Mouse (Mus musculus): ENCODE results near the gene Fam120b.

Gene Fam120b

DNA sequence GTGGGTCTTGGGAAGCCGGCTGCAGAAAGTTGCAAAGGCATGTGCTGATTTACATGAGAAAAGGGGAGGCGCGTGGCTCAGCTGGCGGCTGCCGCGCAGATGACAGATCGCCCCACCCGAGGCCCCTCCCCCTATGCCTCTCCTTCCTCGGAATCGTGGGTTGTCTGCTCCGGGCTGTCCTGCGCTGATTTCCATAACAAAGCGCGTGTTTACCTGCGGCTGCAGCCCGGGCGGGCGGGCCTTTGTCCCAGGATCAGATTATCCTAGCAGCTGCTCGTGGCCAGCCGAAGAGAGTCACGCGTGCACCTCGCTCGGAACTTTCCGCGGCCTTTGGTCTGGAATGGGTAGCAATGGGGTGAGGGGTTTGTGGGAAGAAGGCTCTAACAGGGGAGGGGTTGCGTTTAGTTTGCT, 15.4 kb upstream of the Fam120b start:
- DNase-seq: peak; percentile 47

DNA sequence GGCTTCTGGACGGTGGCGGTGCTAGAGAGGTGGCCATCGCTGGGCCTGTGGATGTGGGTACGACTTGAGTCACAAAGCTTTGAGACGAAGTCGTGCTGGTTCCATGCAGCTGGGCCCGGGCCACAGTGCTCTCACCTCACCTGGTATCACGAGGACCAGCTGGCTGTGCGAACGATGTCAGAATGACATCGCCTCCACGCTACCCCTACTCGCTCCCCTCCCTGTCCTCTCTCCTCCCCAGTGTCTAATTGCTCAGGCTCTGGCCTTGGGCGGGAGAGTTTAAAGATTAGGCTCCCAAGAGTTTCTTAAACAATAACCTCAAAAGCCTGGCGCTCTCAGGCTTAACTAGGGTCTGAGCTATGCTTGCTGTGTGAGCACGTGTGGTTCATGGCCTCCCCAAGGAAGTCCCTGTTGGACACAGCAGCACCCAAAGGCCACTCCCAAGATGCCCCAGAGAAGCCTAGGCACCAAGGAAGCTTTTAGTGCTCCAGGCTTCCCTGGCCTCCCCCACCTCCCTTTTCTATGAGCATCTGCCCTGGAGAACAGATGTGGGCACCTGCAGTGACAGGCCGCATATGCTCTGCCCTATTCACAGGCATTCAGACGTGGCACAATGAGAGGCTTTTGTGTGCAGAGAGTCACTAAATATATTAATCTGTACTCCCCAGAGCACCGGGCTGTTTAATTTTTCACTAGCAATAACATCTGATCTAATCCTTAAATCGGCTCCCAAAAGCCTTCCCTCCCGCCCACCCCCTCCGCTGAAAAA, 14.7 kb upstream of the Fam120b start:
- no peak for DNase-seq

DNA sequence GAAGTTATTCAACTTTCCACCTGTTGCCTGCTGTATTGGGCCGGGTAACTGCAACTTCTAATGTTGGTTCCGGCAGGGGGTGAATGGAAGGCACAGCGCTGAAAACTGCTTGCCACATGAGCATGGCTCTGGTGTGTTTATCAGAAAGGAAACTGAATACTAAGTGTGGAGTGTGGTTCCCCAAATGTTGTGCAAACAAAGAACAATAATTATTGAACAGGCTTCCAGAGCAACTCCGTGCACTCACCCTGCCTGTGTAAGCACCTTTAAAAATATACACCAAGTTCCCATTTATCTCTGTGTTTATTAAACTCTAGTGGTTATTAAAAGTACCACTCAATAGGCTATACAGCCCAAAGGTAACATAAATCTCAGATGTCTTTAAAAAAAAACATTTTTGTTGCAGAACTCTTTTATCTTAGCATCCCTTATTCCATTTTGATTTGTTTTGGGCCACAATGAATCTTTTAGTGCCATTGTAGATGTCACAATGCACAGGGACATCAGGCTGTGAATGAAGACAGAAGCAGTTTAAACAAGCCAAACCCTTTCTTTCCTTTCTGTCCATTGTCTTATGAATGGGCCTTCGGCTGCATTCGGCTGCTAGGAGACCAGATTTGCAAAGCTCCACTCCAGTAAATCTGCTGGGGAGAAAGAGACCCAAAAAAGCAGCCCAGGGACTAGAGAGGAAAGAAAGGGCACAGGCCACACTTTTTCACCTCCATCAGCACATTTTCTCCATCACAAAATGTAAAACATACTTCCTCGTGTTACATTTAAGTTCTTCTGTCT, 13.9 kb upstream of the Fam120b start:
- DNase-seq: no peak

DNA sequence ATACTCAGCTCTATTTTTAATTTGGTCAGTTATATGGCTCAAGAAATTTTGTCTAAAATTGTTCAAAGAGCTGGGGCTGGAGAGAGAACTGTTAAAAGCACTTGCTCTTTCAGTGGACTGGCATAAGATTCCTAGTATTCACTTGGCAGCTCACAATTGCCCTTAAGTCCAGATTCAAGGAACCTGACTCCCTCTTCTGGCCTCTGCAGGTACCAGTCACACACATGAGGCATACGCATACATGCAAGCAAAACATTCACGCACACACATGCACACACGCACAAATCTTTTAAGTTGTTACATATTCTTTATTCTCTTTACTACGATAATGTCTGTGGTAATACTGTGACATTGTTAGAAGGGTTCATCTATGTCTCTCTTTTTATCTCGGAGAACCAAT, 12.6 kb upstream of the Fam120b start:
- DNase-seq: no peak

DNA sequence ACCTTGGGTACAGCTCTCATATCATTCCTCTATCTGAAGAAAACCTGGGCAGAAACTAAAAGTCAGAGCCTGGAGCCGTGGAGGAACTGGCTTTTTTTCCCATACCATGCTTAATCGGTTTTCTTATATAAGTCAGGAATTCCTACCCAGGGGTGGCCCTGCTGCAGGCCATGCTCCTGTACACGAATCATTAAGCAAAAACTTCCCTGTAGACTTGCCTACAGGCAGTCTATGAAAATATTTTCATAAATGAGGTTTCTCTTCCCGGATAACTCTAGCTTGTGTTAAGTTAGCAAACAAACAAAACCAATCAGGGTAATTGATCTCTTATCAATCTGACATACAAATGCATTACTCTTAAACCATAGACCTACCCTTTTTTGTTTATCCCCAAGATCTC, 7.1 kb upstream of the Fam120b start:
- no peak for DNase-seq

DNA sequence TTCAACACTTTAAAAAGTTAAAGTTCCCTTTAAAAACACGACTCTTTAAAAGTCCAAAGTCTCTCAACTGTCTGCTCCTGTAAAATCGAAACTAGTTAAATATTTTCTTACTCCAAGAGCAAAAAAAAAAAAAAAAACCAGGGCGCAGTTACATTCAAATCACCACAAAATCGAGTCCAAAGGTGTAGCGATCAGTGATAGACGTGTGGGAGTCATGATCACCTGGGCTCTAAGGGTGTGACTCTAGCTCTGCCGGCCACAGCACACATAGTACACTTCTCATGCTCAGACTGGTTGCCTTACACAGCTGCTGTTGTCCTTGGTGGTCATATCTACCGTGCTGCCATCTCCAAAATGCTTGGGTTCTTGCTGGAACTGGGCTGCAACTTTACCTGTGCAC, 6.6 kb upstream of the Fam120b start:
- no peak for DNase-seq

DNA sequence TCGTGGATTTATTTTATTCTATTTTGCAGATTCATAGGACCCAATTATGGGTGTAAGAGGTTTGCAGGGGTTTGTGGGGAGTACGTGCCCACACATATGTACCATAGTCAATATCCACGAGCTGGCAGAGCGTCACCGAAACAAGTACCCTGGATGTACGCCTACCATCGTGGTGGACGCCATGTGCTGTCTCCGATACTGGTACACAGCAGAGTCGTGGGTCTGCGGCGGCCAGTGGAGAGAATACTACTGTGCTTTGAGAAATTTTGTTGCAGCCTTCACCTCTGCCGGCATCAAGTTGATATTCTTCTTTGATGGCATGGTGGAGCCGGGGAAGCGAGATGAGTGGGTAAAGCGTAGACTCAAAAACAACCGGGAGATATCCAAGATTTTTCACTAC, 5.7 kb downstream of the Fam120b start:
- DNase-seq: no peak

DNA sequence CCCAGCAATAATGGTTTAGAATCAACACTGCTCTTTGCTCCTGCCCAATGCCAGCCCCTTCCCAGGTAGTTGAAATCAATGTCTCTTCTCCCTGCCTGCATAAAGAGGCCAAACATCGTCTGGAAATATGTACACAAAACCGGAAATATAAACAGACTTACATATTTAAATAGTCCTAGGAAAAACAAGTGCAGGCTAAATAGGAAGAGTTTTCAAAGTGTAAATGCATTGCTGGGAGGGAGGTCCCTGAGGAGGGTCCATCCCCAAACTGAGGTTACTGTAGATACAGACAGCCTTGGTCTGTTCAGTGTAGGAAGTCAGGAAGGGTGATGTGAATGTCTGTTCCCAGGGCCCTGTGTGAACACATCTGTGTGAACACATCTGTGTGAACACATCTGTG, 10.6 kb downstream of the Fam120b start:
- DNase-seq: no peak

DNA sequence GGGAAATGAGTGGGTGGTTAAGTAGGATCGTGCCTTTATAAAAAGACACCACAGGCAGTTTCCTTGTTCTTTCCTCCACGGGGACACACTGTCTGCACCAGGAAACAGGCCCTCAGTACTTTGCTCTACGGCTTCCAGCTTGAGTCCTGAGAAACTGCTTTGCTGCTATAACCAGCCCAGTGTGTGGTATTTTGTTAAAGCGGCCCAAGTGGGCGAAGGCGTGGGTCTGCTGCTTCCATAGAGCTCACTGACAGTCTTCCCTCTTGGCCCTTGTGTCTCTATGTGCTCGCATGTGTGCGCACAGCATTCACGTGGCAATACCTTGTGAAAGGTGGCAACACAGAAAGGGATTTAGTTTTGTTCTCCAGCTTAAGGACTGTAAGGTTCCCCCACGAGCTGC, 13.3 kb downstream of the Fam120b start:
- DNase-seq: peak; percentile 51

DNA sequence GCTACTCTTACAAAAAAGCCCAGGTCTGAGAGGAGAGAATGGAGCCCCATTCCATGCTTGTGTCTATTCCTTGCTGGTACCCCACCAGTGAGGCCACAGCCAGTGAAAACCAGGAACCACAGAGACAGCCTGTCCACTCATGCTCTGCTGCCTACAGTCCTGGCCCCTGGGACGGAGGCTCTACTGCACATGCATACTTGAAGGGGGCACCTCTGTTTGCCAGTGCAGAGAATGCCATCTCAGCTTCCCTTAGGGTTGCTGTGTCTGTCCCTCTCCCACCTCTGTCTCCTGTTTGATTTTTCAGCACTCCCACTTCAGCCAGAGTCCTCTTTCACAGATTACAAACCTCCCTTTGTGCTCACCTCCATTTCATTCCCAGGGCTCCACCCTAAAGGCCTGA, 14.9 kb downstream of the Fam120b start:
- no peak for DNase-seq

DNA sequence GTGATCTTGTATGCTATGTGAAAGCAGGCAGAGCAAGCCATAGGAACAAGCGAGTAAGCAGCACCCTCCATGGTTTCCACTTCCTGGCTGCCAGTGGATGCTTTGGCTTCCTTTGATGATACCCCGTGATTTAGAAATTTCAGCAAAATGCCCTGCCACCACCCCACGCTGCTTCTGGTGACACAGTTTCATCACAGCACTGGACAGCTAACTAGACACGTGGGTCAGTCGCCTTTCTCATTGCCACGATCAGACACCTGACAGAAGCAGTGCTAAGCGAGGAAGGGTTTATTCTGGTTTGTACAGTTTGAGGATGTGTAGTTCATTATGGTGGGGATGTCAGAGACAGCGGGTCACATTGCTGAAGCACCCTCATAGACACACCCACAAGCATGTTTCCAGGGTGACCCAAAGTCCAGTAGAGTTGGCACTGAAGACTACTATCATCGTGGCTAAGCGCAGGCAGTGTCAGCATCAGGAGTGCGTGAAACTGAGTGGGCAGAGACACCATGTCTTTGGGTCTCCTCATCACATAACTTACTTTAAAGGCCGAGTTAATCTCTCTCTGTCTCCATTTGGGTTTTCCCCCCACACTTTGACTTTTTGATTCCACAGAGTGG, 20.7 kb downstream of the Fam120b start:
- DNase-seq: no peak

DNA sequence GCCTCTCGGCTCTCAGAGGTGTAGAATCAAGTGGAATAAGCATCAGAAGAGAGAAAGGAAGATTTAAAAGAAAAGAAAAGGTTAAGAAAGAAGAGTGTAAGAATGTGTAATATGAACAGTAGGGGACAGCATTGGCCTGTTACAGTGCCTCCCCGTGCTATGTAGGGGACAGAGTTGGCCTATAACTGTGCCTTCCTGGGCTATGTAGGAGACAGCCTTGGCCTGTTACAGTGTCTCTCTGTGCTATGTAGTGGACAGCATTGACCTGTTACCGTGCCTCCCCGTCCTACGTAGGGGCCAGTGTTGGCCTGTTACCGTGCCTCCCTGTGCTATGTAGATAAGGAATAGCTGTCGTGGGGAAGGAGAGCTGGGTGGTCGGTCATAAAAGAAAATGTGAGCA, 23.5 kb downstream of the Fam120b start:
- DNase-seq: no peak

DNA sequence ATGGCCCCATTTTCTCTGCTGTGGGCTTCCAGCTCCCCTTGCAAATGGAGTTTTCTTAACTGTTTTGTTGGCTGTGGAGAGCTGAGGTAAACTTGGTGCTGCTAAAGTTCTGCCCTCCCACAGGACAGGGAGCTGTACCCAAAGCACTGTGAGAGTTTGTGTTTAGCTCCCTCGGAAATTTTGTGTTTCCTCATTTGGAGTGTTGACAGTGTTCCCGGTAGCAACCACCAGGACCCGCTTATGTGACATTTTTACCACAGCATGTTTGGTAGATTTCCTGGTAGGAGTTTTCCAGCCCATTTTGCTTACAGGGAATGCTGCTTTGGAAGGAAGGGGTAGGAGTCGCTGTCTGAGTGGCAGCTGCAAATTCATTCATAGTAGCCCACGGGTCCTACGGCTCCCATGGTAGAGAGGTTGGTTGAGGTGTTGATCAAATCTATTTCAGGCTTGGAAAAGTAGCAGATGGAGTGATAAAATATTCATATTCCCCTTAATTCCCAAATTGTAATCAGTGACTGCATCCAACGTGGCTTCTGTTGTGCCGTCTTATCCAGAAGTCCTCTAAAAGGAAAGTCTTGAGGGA, 24.1 kb downstream of the Fam120b start:
- DNase-seq: peak; percentile 56

DNA sequence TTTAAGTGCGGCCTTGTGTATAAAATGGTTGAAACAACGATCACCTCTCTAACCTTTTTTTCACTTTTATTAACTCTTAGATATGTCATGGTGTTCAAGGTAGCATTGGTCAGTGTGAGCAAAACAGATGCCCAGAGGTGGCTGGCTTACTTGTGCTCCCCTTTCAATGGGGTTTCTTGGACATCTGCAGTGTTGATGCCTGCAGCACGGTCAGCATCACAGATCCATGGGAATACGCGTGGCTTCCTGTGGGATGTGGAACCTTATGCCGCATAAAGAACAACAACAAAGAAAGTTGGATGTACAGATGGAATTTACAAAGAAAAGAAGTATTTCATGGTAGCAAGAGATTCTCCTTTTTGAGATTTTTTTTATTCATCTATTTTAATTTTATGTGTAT, 25.4 kb downstream of the Fam120b start:
- DNase-seq: no peak

DNA sequence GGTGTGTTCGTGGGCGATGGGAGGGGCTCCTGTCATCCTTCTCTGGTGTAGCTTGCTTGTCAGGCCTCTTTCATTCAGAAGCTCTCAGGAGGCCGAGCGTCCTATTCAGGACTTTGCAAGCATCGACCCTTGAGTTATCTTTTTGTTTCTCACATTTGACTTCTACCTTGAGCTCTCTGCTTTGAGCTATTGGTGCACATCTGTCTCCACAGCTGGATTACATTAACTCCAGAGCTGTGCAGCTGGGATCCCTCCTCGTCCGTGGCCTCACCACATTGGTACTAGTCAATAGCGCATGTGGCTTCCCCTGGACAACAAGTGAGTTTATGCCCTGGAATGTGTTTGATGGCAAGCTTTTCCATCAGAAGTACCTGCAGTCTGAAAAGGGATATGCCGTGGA, 26.7 kb downstream of the Fam120b start:
- no peak for DNase-seq

DNA sequence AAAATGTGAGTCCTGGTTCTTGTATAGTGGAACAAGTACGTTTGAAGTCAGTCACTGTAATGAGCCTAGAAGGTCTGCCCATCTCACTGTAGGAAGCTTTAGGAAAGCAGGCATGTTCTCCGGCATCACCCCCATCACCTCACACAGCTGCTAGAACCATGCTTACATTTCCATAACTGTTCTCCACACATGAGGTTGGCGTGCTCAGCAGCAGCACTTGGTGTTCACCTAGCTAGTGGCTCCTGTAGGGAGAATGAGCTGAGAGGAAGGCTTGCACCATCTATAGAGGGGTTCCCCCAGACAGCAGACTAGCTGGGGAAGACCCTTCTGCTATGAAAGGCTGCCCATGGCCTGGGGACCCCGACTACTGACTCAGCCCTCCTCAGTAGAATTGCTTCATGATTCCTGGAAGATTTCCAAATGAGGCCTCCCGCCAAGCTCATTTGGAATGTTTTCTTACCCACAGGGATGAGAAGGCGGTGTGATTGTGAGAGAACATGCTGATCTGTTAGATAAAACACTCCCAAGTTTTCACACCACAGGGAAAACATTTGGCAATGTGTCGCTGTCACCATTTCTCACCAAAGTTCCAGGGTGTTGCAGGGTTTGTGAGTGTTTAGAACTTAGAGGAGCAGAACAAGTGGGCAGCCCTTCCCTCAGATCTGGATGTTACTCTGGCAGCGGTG, 27.2 kb downstream of the Fam120b start:
- DNase-seq: peak; percentile 87

DNA sequence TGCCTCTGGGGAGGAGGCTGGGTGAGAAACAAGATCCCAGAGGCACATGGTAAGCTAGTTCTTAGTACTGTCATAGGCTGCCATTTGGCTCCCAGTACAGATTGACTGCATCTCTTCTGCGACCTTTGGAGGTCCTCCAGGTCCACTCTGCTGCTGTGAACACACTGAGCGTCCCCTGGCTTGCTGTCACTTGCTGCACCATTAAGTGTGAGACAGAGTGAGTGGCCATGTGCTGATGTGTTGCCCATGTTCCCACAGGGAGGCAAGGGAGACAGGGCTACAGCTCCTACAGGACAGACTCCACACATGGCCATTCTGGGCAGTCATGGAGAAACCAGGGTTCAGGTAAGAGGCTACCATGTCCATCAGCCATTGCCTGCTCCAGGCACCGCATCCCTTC, 29.9 kb downstream of the Fam120b start:
- DNase-seq: no peak

DNA sequence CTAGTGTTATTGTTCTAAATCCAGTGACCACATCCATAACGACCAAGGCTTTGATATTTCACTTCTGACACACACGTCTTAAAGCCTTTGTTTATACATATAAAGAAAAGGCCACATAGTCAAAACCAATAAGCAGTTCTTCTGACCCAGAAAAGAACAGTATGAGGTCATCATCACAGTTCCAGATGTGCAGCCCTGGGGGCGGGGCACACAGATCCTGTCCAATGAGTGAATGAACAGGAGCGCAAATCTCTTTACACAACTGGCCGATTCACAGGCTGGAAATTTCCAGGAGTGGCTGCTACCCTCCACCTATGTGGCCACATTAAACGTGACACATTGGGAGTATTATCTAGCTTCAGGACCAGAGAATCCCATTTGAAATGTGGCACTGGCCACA, 33.4 kb downstream of the Fam120b start:
- DNase-seq: no peak

DNA sequence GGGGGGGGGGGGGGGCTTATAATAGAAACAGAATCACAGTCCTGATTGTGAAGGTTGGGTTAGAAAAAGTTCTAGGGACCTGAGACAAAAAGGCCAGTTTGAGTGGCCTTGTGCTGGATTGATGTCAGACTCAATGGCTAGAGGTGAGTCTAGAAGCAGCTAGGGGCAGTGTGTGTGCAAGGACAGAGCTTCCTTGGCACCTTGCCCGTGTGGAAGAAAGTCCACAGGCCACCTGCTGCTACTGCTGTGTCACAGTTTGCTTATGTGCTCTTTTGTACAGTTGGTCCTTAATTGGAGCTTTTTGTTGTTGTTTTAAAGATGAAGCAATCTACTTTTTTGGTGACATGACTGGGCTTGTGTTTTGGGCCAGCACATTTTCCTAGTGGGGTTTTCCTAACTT, 33.9 kb downstream of the Fam120b start:
- DNase-seq: no peak

DNA sequence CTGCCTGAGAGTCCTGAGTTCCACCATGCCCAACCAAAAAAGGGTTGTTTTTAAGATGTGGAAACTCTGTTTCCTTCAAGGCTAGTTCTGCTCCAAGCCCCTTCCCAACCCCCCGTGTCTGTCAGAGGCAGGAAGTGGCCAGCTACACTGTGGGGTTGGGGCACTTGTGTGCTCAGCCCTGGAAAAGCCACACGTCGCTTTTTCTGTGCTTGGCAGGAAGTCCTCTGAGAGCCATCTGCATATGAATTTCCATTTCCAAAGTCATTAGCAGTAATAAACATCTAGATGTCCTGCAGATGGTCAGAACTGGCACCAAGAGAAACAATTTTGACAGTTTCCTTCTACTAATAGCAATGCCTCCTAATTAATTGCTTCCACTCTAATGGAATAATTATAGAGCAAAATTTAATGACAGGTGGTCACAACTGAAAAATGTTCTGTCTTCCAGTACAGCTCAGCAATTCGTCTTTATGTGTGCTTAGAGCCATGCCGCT, 35.1 kb downstream of the Fam120b start:
- no peak for DNase-seq

DNA sequence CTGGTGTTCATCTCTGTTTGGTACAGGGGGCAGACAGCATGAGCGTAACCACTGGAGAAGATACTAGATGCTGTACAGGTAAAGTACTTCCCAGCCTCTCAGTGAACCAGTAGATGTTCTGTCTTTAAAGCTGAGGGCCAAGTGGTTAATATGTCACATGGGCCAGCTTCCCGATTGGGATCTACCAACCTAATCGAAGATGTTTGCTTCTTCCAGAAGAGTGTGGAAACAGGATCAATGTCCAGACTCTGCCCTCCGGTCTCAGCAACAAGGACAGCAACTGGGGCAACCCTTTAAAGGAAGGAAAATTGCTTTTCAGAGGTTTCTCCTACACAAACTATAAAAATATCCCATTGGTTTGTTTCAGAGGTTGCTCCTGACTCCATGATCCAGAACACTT, 35.5 kb downstream of the Fam120b start:
- no peak for DNase-seq

DNA sequence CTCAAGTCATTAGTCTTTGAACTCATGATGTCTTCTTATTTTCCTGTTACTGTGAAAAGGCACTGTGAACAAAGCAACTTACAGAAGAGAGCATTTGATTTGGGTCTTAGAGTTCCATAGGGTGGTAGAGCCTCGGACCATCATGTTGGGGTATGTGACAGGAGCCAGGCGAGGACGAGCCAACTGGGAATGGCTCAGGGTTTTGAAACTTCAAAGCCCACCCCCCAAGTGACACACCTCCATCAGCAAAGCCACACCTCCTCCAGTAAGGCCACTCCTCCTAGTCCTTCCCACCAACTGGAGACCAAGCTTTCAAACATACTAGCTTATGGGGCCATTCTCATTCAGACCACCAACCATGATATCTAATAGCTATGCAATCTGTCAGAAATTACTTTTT, 36.0 kb downstream of the Fam120b start:
- DNase-seq: no peak

DNA sequence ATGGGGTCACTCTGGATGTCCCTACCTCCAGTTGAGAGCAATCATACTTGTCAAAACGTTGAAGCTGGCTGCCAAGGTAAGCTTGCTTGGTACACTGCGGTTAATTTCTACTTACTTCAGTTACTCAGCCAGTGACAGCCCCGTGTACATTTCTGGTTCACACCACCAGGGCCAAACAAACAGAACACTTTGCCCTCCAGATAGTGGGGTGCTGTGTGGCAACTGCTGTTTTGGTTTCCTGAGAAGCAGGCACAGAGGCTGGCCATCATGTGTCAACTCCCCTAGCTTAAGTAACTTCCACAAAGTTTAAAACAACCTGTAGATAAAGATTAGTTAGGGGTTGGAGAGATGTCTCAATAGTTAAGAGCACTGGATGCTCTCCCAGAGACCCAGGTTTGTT, 38.7 kb downstream of the Fam120b start:
- no peak for DNase-seq
